Mouse (Mus musculus) stomach, postnatal 0 days (tissue): Measurements from ENCODE around the gene Dtx3.

ENCODE experiments used
- CTCF ChIP-seq: IDR thresholded peaks from 2 replicates; pipeline ENCODE4 v1.5.1; 2016; ENCODE audit warnings: antibody characterized with exemption, low read depth, mild to moderate bottlenecking, moderate library complexity
- EP300 ChIP-seq: optimal IDR thresholded peaks from 2 replicates; pipeline ENCODE3; 2016; ENCODE audit warnings: antibody characterized with exemption

DNA sequence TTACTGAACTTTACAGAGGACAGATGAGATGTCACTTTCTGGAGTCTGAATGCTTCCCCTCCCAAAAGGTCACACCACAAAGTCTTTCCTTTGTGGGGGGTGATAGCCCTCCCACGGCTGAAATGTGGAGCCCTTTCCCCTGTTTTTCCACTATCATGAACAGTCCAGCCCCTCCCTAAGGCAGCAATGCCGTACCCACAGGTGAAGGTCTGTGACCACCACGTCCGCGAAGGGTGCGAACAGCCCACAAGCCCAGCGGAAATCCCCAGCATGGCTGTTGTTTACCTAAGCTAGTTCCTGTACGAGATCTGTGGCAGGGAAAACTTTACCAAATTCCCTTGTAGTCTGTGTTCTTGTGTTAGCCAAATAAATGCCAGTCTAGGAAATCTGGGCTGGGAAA is 54.0 kb downstream of the Dtx3 start:
- TF ChIP-seq CTCF (no peak), EP300 (no peak)
